Mouse (Mus musculus): ENCODE measurements around the gene Fam124a. TPM values are rescaled to one million over a fixed set of nuclear protein-coding genes. Genes with fewer than 3 reads are reported as not detected.
A peak's percentile ranks its signal among the peaks of the same experiment; 100 is the strongest.
"Not testable (repeated sequence)": the region's sequence is repeated elsewhere in the genome, so short reads cannot be mapped to it uniquely, and the experiment has no call there.

Fam124a gene
- polyA plus RNA-seq, 1 experiment from 2014 or later: 0.36 TPM

DNA sequence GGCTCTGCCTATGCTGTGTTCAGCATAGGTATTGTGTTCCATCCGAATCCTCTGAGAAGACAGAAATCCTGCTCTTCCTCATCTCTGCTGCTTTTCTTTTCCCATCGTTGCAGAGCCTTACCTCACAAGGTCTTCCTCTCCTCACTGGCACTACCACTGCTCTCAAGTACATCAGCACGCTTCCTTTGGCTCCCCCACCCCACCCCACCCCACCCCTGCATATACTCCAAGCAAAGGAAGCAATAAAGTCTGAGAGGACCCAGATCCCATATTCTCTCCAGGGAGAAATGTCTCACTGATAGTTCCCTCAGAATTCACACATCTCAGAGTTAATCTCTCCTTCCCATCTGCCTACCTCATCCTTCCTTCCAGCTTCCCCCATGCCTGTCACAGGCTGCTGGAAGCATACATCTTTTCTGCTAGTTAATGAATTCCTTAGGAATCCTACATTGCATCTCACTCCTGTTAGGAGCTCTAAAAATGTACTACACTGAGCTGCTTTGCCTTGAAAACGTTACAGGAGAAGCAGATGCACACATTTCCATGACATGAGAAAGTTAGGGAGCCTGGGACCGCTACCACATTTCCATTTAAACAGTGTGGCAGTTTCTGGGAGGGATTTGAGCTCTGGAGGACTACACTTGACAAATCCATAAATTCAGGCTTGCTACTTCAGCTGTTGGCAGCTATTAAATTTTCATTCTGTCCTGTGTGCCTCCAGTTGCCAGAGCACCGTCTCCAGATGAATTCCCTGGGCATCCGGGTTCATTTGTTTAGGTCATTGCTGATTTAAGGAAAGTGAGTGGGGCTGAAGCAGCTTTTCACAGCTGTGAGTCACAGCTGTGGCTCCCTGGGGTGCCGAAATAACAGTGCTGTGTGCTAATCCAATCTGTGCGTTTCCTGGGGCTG, 82.2 kb downstream of the Fam124a start:
- 30% methylated on average over 9 of the region's 9 CpGs for WGBS
- Histone ChIP-seq H3K36me3 (ENCODE audit: control insufficient read depth, insufficient read depth, low read length) (no peaks in the 10 kb centered on the region), H3K27ac (replicated peaks; ENCODE audit: low read depth, low read length) (no peak overlapping the region), H3K27me3 (ENCODE audit: control insufficient read depth, insufficient read depth, low read length) (no peaks in the 10 kb centered on the region), H3K9me3 (ENCODE audit: control insufficient read depth, low read length) (no peaks in the 10 kb centered on the region), H3K4me3 (ENCODE audit: low read depth, low read length) (no peak overlapping the region), H3K9ac (ENCODE audit: low read length) (no peak overlapping the region; the same call in 1 of the 2 replicates), H3K4me2 (ENCODE audit: low read depth, severe bottlenecking) (no peak overlapping the region), H3K4me1 (ENCODE audit: control insufficient read depth, insufficient read depth, low read length) (peaks cover 7% of the 10 kb centered on the region; the same call in 1 of the 2 replicates)
- DNase-seq (ENCODE audit: low spot score) (peak; percentile 39), ATAC-seq (ENCODE audit: insufficient number of reproducible peaks, low FRiP score, low TSS enrichment, low read depth) (no peak)

DNA sequence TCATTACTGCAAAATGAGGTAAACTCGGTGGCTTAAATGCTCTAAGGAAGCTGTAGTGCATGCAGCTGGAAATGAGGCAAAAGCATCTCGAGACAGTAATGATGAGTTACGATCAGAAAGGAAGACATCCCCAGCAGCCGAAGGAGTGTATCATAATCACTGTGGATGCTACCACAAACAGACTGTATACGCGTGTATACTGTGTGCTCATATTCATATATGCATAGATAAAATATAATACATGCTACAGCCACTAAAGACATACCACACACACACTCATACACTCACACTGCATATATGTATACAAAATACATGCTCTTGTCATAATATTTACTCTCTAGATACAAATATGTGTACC, 82.8 kb downstream of the Fam124a start:
- DNase-seq (ENCODE audit: low spot score) (no peak), ATAC-seq (ENCODE audit: insufficient number of reproducible peaks, low FRiP score, low TSS enrichment, low read depth) (no peak)
- Histone ChIP-seq H3K27ac (replicated peaks; ENCODE audit: low read depth, low read length) (no peak overlapping the region), H3K4me1 (ENCODE audit: control insufficient read depth, insufficient read depth, low read length) (peaks cover 7% of the 10 kb centered on the region; the same call in 1 of the 2 replicates), H3K4me2 (ENCODE audit: low read depth, severe bottlenecking) (no peak overlapping the region), H3K9me3 (ENCODE audit: control insufficient read depth, low read length) (no peaks in the 10 kb centered on the region), H3K9ac (ENCODE audit: low read length) (no peak overlapping the region), H3K36me3 (ENCODE audit: control insufficient read depth, insufficient read depth, low read length) (no peaks in the 10 kb centered on the region), H3K27me3 (ENCODE audit: control insufficient read depth, insufficient read depth, low read length) (no peaks in the 10 kb centered on the region), H3K4me3 (ENCODE audit: low read depth, low read length) (no peak overlapping the region)
- 60% methylated on average over 6 of the region's 6 CpGs for WGBS

DNA sequence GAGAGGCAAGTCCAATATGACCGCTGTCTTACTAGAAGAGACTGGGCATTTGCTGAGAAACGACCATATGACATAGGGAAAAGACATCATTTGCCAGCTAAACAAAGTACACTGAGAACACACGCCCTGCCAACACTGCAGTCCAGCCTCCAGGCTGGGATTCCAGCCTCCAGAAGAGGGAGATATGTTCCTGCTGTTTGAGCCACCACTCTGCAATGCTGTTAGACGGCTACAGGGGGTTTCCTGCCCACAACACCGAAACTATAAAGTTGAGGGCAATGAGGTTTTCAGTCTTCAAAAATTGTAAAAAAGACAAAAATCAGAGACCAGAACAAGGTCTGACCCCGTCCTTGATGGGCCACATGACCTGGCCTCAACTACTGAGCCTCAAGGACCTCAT, 83.6 kb downstream of the Fam124a start:
- H3K4me3 ChIP-seq (ENCODE audit: low read depth, low read length): no peak overlapping the region
- DNase-seq (ENCODE audit: low spot score) (no peak), ATAC-seq (ENCODE audit: insufficient number of reproducible peaks, low FRiP score, low TSS enrichment, low read depth) (no peak)
- H3K36me3 ChIP-seq (ENCODE audit: control insufficient read depth, insufficient read depth, low read length): no peaks in the 10 kb centered on the region
- 65% methylated on average over 6 of the region's 6 CpGs for WGBS
- no peak overlapping the region for H3K9ac ChIP-seq (ENCODE audit: low read length)
- no peak overlapping the region for H3K4me2 ChIP-seq (ENCODE audit: low read depth, severe bottlenecking)
- peaks cover 7% of the 10 kb centered on the region; the same call in 1 of the 2 replicates for H3K4me1 ChIP-seq (ENCODE audit: control insufficient read depth, insufficient read depth, low read length)
- H3K27ac ChIP-seq (replicated peaks; ENCODE audit: low read depth, low read length): no peak overlapping the region
- H3K27me3 ChIP-seq (ENCODE audit: control insufficient read depth, insufficient read depth, low read length): no peaks in the 10 kb centered on the region
- no peaks in the 10 kb centered on the region for H3K9me3 ChIP-seq (ENCODE audit: control insufficient read depth, low read length)

DNA sequence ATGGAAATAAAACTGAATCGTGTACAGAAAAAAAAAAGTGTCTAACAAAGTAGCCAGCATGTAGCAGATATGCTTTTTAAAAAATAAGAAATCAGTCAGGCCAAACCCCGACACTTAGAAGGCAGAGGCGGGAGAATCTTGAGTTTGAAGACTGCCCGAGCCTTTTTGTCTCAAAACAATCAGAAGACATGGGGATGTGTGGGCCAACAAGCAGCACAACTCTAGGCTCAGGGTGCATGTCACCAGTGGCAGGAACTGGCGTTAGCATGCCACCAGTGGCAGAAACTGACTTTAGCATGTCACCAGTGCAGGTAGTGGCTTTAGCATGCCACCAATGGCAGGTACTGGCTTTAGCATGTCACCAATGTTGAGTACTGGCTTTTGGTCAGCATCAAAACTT, 84.0 kb downstream of the Fam124a start:
- 92% methylated on average over 5 of the region's 5 CpGs for WGBS
- no peak overlapping the region for H3K27ac ChIP-seq (replicated peaks; ENCODE audit: low read depth, low read length)
- DNase-seq (ENCODE audit: low spot score) (no peak), ATAC-seq (ENCODE audit: insufficient number of reproducible peaks, low FRiP score, low TSS enrichment, low read depth) (no peak)
- H3K36me3 ChIP-seq (ENCODE audit: control insufficient read depth, insufficient read depth, low read length): no peaks in the 10 kb centered on the region
- no peaks in the 10 kb centered on the region for H3K27me3 ChIP-seq (ENCODE audit: control insufficient read depth, insufficient read depth, low read length)
- no peak overlapping the region for H3K4me2 ChIP-seq (ENCODE audit: low read depth, severe bottlenecking)
- peaks cover 7% of the 10 kb centered on the region; the same call in 1 of the 2 replicates for H3K4me1 ChIP-seq (ENCODE audit: control insufficient read depth, insufficient read depth, low read length)
- H3K9me3 ChIP-seq (ENCODE audit: control insufficient read depth, low read length): no peaks in the 10 kb centered on the region
- no peak overlapping the region for H3K9ac ChIP-seq (ENCODE audit: low read length)
- H3K4me3 ChIP-seq (ENCODE audit: low read depth, low read length): no peak overlapping the region

DNA sequence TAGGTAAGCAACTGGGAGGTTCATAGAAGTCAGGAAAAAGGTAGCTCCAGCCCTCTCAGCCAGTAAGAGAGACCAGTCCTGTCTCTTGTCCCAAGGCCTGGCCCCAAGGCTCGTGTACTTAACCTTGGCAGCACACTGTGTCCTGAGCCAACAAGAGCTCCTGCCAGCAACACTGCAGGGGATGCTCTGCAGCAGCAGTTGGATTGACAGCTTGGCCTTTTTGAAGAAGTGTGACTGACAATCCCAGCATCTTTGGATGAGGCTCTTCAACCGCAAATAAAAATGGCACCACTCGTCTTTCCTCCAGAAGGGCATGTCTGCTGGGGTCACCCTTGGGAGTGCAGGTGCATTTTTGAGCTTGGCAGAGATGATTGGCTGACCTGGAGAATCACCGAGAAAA, 84.9 kb downstream of the Fam124a start:
- Histone ChIP-seq H3K27ac (replicated peaks; ENCODE audit: low read depth, low read length) (no peak overlapping the region), H3K9ac (ENCODE audit: low read length) (no peak overlapping the region), H3K27me3 (ENCODE audit: control insufficient read depth, insufficient read depth, low read length) (no peaks in the 10 kb centered on the region), H3K4me2 (ENCODE audit: low read depth, severe bottlenecking) (no peak overlapping the region), H3K36me3 (ENCODE audit: control insufficient read depth, insufficient read depth, low read length) (no peaks in the 10 kb centered on the region), H3K4me3 (ENCODE audit: low read depth, low read length) (no peak overlapping the region), H3K4me1 (ENCODE audit: control insufficient read depth, insufficient read depth, low read length) (peaks cover 7% of the 10 kb centered on the region; the same call in 1 of the 2 replicates), H3K9me3 (ENCODE audit: control insufficient read depth, low read length) (no peaks in the 10 kb centered on the region)
- ATAC-seq (ENCODE audit: insufficient number of reproducible peaks, low FRiP score, low TSS enrichment, low read depth) (no peak), DNase-seq (ENCODE audit: low spot score) (no peak)
- WGBS: 75% methylated on average over 4 of the region's 4 CpGs

DNA sequence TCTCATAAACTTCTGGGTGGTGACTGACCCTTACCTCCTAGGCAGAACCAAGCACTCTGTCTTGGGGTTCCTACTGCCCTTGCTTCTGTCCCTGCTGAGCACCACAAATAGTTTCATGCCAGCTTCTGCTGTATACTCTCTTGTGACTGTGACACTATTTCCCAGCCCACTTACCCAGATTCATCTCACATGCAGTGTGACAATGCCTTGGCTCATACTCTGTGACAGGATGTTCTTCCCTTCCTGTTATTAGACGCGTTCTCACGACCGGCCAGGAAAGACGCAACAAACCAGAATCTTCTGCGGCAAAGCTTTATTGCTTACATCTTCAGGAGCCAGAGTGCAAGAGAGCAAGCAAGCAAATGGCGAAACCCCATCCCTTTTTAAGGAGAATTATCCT, 86.8 kb downstream of the Fam124a start:
- WGBS: 84% methylated on average over 6 of the region's 7 CpGs
- H3K4me3 ChIP-seq (ENCODE audit: low read depth, low read length); H3K4me1 ChIP-seq (ENCODE audit: control insufficient read depth, insufficient read depth, low read length); H3K27ac ChIP-seq (replicated peaks; ENCODE audit: low read depth, low read length); H3K9ac ChIP-seq (ENCODE audit: low read length); ATAC-seq (ENCODE audit: insufficient number of reproducible peaks, low FRiP score, low TSS enrichment, low read depth); H3K4me2 ChIP-seq (ENCODE audit: low read depth, severe bottlenecking); H3K27me3 ChIP-seq (ENCODE audit: control insufficient read depth, insufficient read depth, low read length); DNase-seq (ENCODE audit: low spot score); H3K9me3 ChIP-seq (ENCODE audit: control insufficient read depth, low read length); H3K36me3 ChIP-seq (ENCODE audit: control insufficient read depth, insufficient read depth, low read length): not testable (repeated sequence)

DNA sequence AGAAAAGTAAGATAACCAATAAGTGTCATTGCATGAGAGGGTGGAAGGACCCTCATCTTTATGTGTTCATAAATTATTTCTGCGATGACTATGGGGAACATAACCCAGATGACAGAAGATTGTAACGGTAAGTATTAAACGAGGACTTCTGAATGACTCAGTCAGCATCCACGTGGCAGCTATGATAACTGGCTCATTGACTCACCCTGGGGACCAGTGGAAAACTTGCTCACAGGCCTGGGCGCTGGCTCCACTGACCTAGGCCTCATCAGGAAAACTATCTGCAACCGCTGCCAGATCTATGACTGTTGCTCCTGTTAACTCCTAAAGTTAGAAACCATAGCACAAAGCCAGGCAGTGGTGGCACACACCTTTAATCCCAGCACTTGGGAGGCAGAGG, 92.9 kb downstream of the Fam124a start:
- H3K9ac ChIP-seq (ENCODE audit: low read length): no peak overlapping the region
- no peaks in the 10 kb centered on the region; the same call in 1 of the 2 replicates for H3K9me3 ChIP-seq (ENCODE audit: control insufficient read depth, low read length)
- DNase-seq (ENCODE audit: low spot score): no peak
- WGBS: 85% methylated on average over 6 of the region's 6 CpGs
- H3K27ac ChIP-seq (replicated peaks; ENCODE audit: low read depth, low read length): no peak overlapping the region
- no peaks in the 10 kb centered on the region for H3K27me3 ChIP-seq (ENCODE audit: control insufficient read depth, insufficient read depth, low read length)
- no peaks in the 10 kb centered on the region for H3K36me3 ChIP-seq (ENCODE audit: control insufficient read depth, insufficient read depth, low read length)
- no peak overlapping the region for H3K4me2 ChIP-seq (ENCODE audit: low read depth, severe bottlenecking)
- H3K4me1 ChIP-seq (ENCODE audit: control insufficient read depth, insufficient read depth, low read length): no peaks in the 10 kb centered on the region
- no peak overlapping the region for H3K4me3 ChIP-seq (ENCODE audit: low read depth, low read length)
- ATAC-seq (ENCODE audit: insufficient number of reproducible peaks, low FRiP score, low TSS enrichment, low read depth): no peak

DNA sequence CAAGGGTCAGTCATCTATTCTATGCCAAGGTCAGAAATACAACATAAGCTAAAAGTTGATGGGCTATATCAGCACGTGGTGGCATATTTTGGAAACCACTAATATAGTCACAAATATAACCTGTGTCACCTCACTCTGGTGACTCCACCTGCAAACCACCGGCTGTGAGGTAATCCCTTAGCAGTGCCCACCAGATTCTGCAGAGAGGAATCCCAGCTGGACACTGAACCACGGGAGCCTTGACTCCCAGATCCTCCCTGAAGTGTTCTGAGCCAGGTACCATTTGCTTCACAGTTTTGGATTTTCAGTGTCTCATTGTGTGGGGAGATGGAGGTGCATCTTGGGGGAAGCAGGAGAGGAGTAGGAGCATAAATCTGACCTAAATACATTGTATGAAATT, 94.8 kb downstream of the Fam124a start:
- DNase-seq (ENCODE audit: low spot score) (no peak), ATAC-seq (ENCODE audit: insufficient number of reproducible peaks, low FRiP score, low TSS enrichment, low read depth) (no peak)
- H3K27me3 ChIP-seq (ENCODE audit: control insufficient read depth, insufficient read depth, low read length): no peaks in the 10 kb centered on the region
- H3K4me2 ChIP-seq (ENCODE audit: low read depth, severe bottlenecking): no peak overlapping the region
- 71% methylated on average over 3 of the region's 3 CpGs for WGBS
- H3K4me1 ChIP-seq (ENCODE audit: control insufficient read depth, insufficient read depth, low read length): no peaks in the 10 kb centered on the region
- no peak overlapping the region for H3K27ac ChIP-seq (replicated peaks; ENCODE audit: low read depth, low read length)
- H3K9ac ChIP-seq (ENCODE audit: low read length): no peak overlapping the region
- H3K36me3 ChIP-seq (ENCODE audit: control insufficient read depth, insufficient read depth, low read length): no peaks in the 10 kb centered on the region
- no peak overlapping the region for H3K4me3 ChIP-seq (ENCODE audit: low read depth, low read length)
- H3K9me3 ChIP-seq (ENCODE audit: control insufficient read depth, low read length): no peaks in the 10 kb centered on the region; the same call in 1 of the 2 replicates
